Mouse (Mus musculus) cortical plate, adult 2 months (tissue): ENCODE data around the gene Nxph1. TPM values are rescaled to one million over a fixed set of nuclear protein-coding genes. Genes with fewer than 3 reads are reported as not detected.

Experiments
- H3K27ac ChIP-seq: fragments of 200-500 bp; 2 replicates; pipeline ENCODE4 v1.5.1; 2012; ENCODE audit warnings: low read length, control low read depth, inconsistent platforms; ENCODE audit not compliant: insufficient read depth
- H3K4me1 ChIP-seq: fragments of 200-500 bp; 2 replicates; pipeline ENCODE4 v1.6.1; 2011; ENCODE audit warnings: low read length; ENCODE audit not compliant: control insufficient read depth, insufficient read depth
- H3K4me3 ChIP-seq: fragments of 200-500 bp; 2 replicates; pipeline ENCODE4 v1.5.1; 2011; ENCODE audit warnings: mild to moderate bottlenecking, low read length, control low read depth; ENCODE audit not compliant: insufficient read depth
- CTCF ChIP-seq: fragments of 200-500 bp; IDR thresholded peaks from 2 replicates; pipeline ENCODE4 v1.5.1; 2011; ENCODE audit warnings: mild to moderate bottlenecking, control low read depth, low read length; ENCODE audit not compliant: insufficient read depth; ENCODE audit errors: extremely low read depth
- POLR2A ChIP-seq: fragments of 200-500 bp; IDR thresholded peaks from 2 replicates; pipeline ENCODE4 v1.6.1; 2011; ENCODE audit warnings: mild to moderate bottlenecking, low read length, control low read depth; ENCODE audit not compliant: insufficient read depth; ENCODE audit errors: extremely low read depth
- polyA plus RNA-seq: library from polyadenylated mRNA; depleted of rRNA; stranded (reverse); fragments of >200 nt; gene quantifications from 2 replicates; pipeline ENCODE4 v1.2.3, GENCODE M21; 2012

Gene Nxph1
- polyA plus RNA-seq, 1 experiment, result 23.7 TPM

- Histone ChIP-seq H3K4me1 (no peaks in the 10 kb centered on the region), H3K27ac (no peak overlapping the region), H3K4me3 (peak overlapping the region; percentile 57)
- no peak for TF ChIP-seq POLR2A
- no peak for TF ChIP-seq CTCF
Observed at GRCm38 (mm10) chr6:8948471-8949411, 510 bp downstream of the Nxph1 start.

- Histone ChIP-seq H3K4me3 (peak overlapping the region; percentile 57), H3K4me1 (no peaks in the 10 kb centered on the region), H3K27ac (0 out of 2 replicates have a peak overlapping the region, but pooled peaks have one; percentile 42)
- no peak for TF ChIP-seq CTCF
- no peak for TF ChIP-seq POLR2A
Observed at GRCm38 (mm10) chr6:8949665-8950201, 1.5 kb downstream of the Nxph1 start.

- H3K4me3 ChIP-seq, result peak overlapping the region; percentile 57
- H3K27ac ChIP-seq, result no peak overlapping the region
- TF ChIP-seq POLR2A, result no peak
- TF ChIP-seq CTCF, result no peak
- H3K4me1 ChIP-seq, result no peaks in the 10 kb centered on the region
Observed at GRCm38 (mm10) chr6:8950611-8951325, 2.5 kb downstream of the Nxph1 start.

- Histone ChIP-seq H3K27ac (no peak overlapping the region), H3K4me3 (peak overlapping the region; percentile 57)
Observed at GRCm38 (mm10) chr6:8951326-8951695, 3.1 kb downstream of the Nxph1 start.

GRCm38 (mm10) chr6:8951884-8952590 lies 3.8 kb downstream of the Nxph1 start:
- Histone ChIP-seq H3K27ac (no peak overlapping the region), H3K4me3 (peak overlapping the region; percentile 57; the same call in 1 of the 2 replicates), H3K4me1 (peaks cover 3% of the 10 kb centered on the region)
- TF ChIP-seq POLR2A (no peak), CTCF (no peak)

More at GRCm38 (mm10) chr6:8951326-8951695, 3.1 kb downstream of the Nxph1 start:
- TF ChIP-seq POLR2A (no peak), CTCF (peak; percentile 66)
- H3K4me1 ChIP-seq, result peaks cover 3% of the 10 kb centered on the region

- peaks cover 3% of the 10 kb centered on the region for H3K4me1 ChIP-seq
- H3K4me3 ChIP-seq, result peak overlapping the region; percentile 27
- H3K27ac ChIP-seq, result no peak overlapping the region
- no peak for TF ChIP-seq POLR2A
- TF ChIP-seq CTCF, result no peak
Observed at GRCm38 (mm10) chr6:8955817-8956529, 7.7 kb downstream of the Nxph1 start.

GRCm38 (mm10) chr6:8956743-8957528 lies 8.7 kb downstream of the Nxph1 start:
- TF ChIP-seq CTCF (no peak), POLR2A (no peak)
- Histone ChIP-seq H3K4me3 (peak overlapping the region; percentile 13; the same call in 1 of the 2 replicates), H3K4me1 (peaks cover 3% of the 10 kb centered on the region), H3K27ac (no peak overlapping the region)

GRCm38 (mm10) chr6:8957529-8957887 lies 9.3 kb downstream of the Nxph1 start:
- Histone ChIP-seq H3K4me1 (peaks cover 3% of the 10 kb centered on the region), H3K4me3 (no peak overlapping the region), H3K27ac (no peak overlapping the region)
- no peak for TF ChIP-seq POLR2A
- no peak for TF ChIP-seq CTCF
